Mouse (Mus musculus): ENCODE measurements around the gene Hoxb8. TPM values are rescaled to one million over a fixed set of nuclear protein-coding genes. Genes with fewer than 3 reads are reported as not detected.

Gene Hoxb8
- polyA plus RNA-seq, 1 experiment from 2014 or later: 0.33 TPM

- peak overlapping the region; percentile 76 for H3K9ac ChIP-seq (ENCODE audit: low read length)
- H3K9me3 ChIP-seq (ENCODE audit: control insufficient read depth, low read length): no peaks in the 10 kb centered on the region
- peaks cover 29% of the 10 kb centered on the region for H3K4me1 ChIP-seq (replicated peaks; ENCODE audit: control insufficient read depth, insufficient read depth, low read length)
- H3K4me2 ChIP-seq (ENCODE audit: low read depth, low read length): peak overlapping the region; percentile 65
- ATAC-seq (ENCODE audit: low read depth): peak; percentile 77
- H3K27ac ChIP-seq (ENCODE audit: low read length): peak overlapping the region; percentile 95
- peaks cover 35% of the 10 kb centered on the region for H3K27me3 ChIP-seq (ENCODE audit: control insufficient read depth, insufficient read depth, low read depth, low read length)
- H3K4me3 ChIP-seq (ENCODE audit: low read length): peak overlapping the region; percentile 59
- H3K36me3 ChIP-seq (ENCODE audit: control insufficient read depth, insufficient read depth, low read length): no peaks in the 10 kb centered on the region
- under 1% methylated on average over 30 of the region's 35 CpGs for WGBS
Measured at GRCm38 (mm10) chr11:96332618-96333032, 50.9 kb downstream of the Hoxb8 start.

- H3K27ac ChIP-seq (ENCODE audit: low read length): peak overlapping the region; percentile 95
- H3K4me1 ChIP-seq (replicated peaks; ENCODE audit: control insufficient read depth, insufficient read depth, low read length): peaks cover 32% of the 10 kb centered on the region
- no peak for ATAC-seq (ENCODE audit: low read depth)
- peak overlapping the region; percentile 65 for H3K4me2 ChIP-seq (ENCODE audit: low read depth, low read length)
- peak overlapping the region; percentile 59 for H3K4me3 ChIP-seq (ENCODE audit: low read length)
- no peaks in the 10 kb centered on the region for H3K9me3 ChIP-seq (ENCODE audit: control insufficient read depth, low read length)
- H3K36me3 ChIP-seq (ENCODE audit: control insufficient read depth, insufficient read depth, low read length): no peaks in the 10 kb centered on the region
- H3K27me3 ChIP-seq (ENCODE audit: control insufficient read depth, insufficient read depth, low read depth, low read length): peaks cover 37% of the 10 kb centered on the region
- WGBS: 10% methylated on average over 17 of the region's 17 CpGs
- H3K9ac ChIP-seq (ENCODE audit: low read length): peak overlapping the region; percentile 76
Measured at GRCm38 (mm10) chr11:96333241-96334001, 51.7 kb downstream of the Hoxb8 start.

- peaks cover 35% of the 10 kb centered on the region for H3K4me1 ChIP-seq (replicated peaks; ENCODE audit: control insufficient read depth, insufficient read depth, low read length)
Measured at GRCm38 (mm10) chr11:96334002-96334364, 52.3 kb downstream of the Hoxb8 start.

More at GRCm38 (mm10) chr11:96334002-96334364, 52.3 kb downstream of the Hoxb8 start:
- peak overlapping the region; percentile 59 for H3K4me3 ChIP-seq (ENCODE audit: low read length)
- peaks cover 40% of the 10 kb centered on the region for H3K27me3 ChIP-seq (ENCODE audit: control insufficient read depth, insufficient read depth, low read depth, low read length)
- H3K36me3 ChIP-seq (ENCODE audit: control insufficient read depth, insufficient read depth, low read length): no peaks in the 10 kb centered on the region
- H3K27ac ChIP-seq (ENCODE audit: low read length): peak overlapping the region; percentile 95
- H3K4me2 ChIP-seq (ENCODE audit: low read depth, low read length): peak overlapping the region; percentile 65
- H3K9me3 ChIP-seq (ENCODE audit: control insufficient read depth, low read length): no peaks in the 10 kb centered on the region
- peak overlapping the region; percentile 76 for H3K9ac ChIP-seq (ENCODE audit: low read length)
- 9% methylated on average over 2 of the region's 2 CpGs for WGBS
- ATAC-seq (ENCODE audit: low read depth): no peak

MicroRNA genes within 50 kb of the gene (microRNA counts, 519-probe panel; counts per million panel counts)
- microRNA mmu-miR-10a: 4,235 counts per million, percentile 85 among the panel's probes with 10 or more counts
- 2,666 counts per million, percentile 49 among the panel's probes with 10 or more counts for microRNA mmu-miR-196a

Small RNAs within 50 kb of the gene (microRNA-seq; reads per million reads assigned to microRNA genes)
- gene Mir10a: 28,273 reads per million, percentile 98 among the genes with 10 or more reads in this experiment
- gene Mir196a-1: 4.0 reads per million, percentile 15 among the genes with 10 or more reads in this experiment

Other genes with a start within 250 kb of the Hoxb8 start
- 84.3 and 92.0 TPM in 2 replicates for gene Snf8, start 247.0 kb upstream of the Hoxb8 start, polyA plus RNA-seq (2015; fragmentation: Nextera tagmentation; extraction: Ambion mirVana)
- gene Ube2z, start 216.5 kb upstream of the Hoxb8 start, polyA plus RNA-seq (2015; fragmentation: Nextera tagmentation; extraction: Ambion mirVana): 36.7 and 38.4 TPM in 2 replicates
- gene Atp5g1, start 206.2 kb upstream of the Hoxb8 start, polyA plus RNA-seq (2015; fragmentation: Nextera tagmentation; extraction: Ambion mirVana): 464 and 478 TPM in 2 replicates
- gene Calcoco2, start 169.9 kb upstream of the Hoxb8 start, polyA plus RNA-seq (2015; fragmentation: Nextera tagmentation; extraction: Ambion mirVana): 0.41 and 1.3 TPM in 2 replicates
- 2.2 and 2.8 TPM in 2 replicates for gene Ttll6, start 148.1 kb upstream of the Hoxb8 start, polyA plus RNA-seq (2015; fragmentation: Nextera tagmentation; extraction: Ambion mirVana)
- gene Hoxb13, start 87.6 kb upstream of the Hoxb8 start, polyA plus RNA-seq (2015; fragmentation: Nextera tagmentation; extraction: Ambion mirVana): 0.09 TPM in 1 of 2 replicates, not detected in the other
- gene Hoxb9, start 10.4 kb upstream of the Hoxb8 start, polyA plus RNA-seq (2015; fragmentation: Nextera tagmentation; extraction: Ambion mirVana): 0.28 and 0.30 TPM in 2 replicates
- gene Hoxb7, start 4.7 kb downstream of the Hoxb8 start, polyA plus RNA-seq (2015; fragmentation: Nextera tagmentation; extraction: Ambion mirVana): 2.2 and 3.2 TPM in 2 replicates
- 8.8 and 11.6 TPM in 2 replicates for gene Hoxb6, start 10.6 kb downstream of the Hoxb8 start, polyA plus RNA-seq (2015; fragmentation: Nextera tagmentation; extraction: Ambion mirVana)
- 39.2 and 46.6 TPM in 2 replicates for gene Hoxb5, start 21.4 kb downstream of the Hoxb8 start, polyA plus RNA-seq (2015; fragmentation: Nextera tagmentation; extraction: Ambion mirVana)
- gene Hoxb4, start 36.4 kb downstream of the Hoxb8 start, polyA plus RNA-seq (2015; fragmentation: Nextera tagmentation; extraction: Ambion mirVana): 3.4 TPM in 2 replicates
- gene Hoxb3, start 41.4 kb downstream of the Hoxb8 start, polyA plus RNA-seq (2015; fragmentation: Nextera tagmentation; extraction: Ambion mirVana): 2.1 and 2.6 TPM in 2 replicates
- 20.1 and 24.0 TPM in 2 replicates for gene Hoxb2, start 68.6 kb downstream of the Hoxb8 start, polyA plus RNA-seq (2015; fragmentation: Nextera tagmentation; extraction: Ambion mirVana)
- 0.18 TPM in 1 of 2 replicates, not detected in the other for gene Hoxb1, start 83.8 kb downstream of the Hoxb8 start, polyA plus RNA-seq (2015; fragmentation: Nextera tagmentation; extraction: Ambion mirVana)
- gene Skap1, start 182.7 kb downstream of the Hoxb8 start, polyA plus RNA-seq (2015; fragmentation: Nextera tagmentation; extraction: Ambion mirVana): 2.1 and 4.5 TPM in 2 replicates

Data from lung, embryonic 16.5 days (tissue).